Mouse (Mus musculus) lung, postnatal 0 days (tissue): ENCODE data around the gene 1700001C19Rik.

Experiments
- CTCF ChIP-seq: IDR thresholded peaks from 2 replicates; pipeline ENCODE4 v1.5.1; 2016; ENCODE audit warnings: antibody characterized with exemption, mild to moderate bottlenecking
- EP300 ChIP-seq: IDR thresholded peaks from 2 replicates; pipeline ENCODE4 v1.6.1; 2016; ENCODE audit warnings: antibody characterized with exemption, mild to moderate bottlenecking, control low read depth

GRCm38 (mm10) chr17:47371451-47371850 is 65.7 kb downstream of the 1700001C19Rik start:
- TF ChIP-seq CTCF (peak; percentile 92), EP300 (no peak)
